Mouse (Mus musculus) brain, embryonic 14.5 days (tissue): Measurements from ENCODE around the gene Itpr3.

Source experiments
- CTCF ChIP-seq: fragments of 200-500 bp; IDR thresholded peaks from 2 replicates; pipeline ENCODE4 v1.5.1; 2012; ENCODE audit warnings: inconsistent platforms, mild to moderate bottlenecking, moderate library complexity, borderline replicate concordance; ENCODE audit not compliant: insufficient read depth, insufficient read length; ENCODE audit errors: extremely low read depth
- POLR2A ChIP-seq: fragments of 200-500 bp; IDR thresholded peaks from 2 replicates; pipeline ENCODE4 v1.6.1; 2012; ENCODE audit warnings: mild to moderate bottlenecking, inconsistent platforms, borderline replicate concordance; ENCODE audit not compliant: poor library complexity, insufficient read depth, insufficient read length, severe bottlenecking; ENCODE audit errors: extremely low read depth

GRCm38 (mm10) chr17:27041787-27042055, 15.4 kb upstream of the Itpr3 start:
- TF ChIP-seq CTCF (no peak), POLR2A (no peak)
